Mouse (Mus musculus) spleen, adult 2 months (tissue): ENCODE measurements at regions not wholly inside any gene's neighbourhood (a gene's known extent, or its start where the extent isn't known, plus 50 kb on each side); places are given as distances from the start of the nearest gene placed in this dataset.

Source experiments
- CTCF ChIP-seq: fragments of 200-500 bp; IDR thresholded peaks from 2 replicates; pipeline ENCODE4 v1.5.1; 2011; ENCODE audit warnings: mild to moderate bottlenecking, inconsistent platforms; ENCODE audit not compliant: insufficient read depth, insufficient read length, insufficient replicate concordance; ENCODE audit errors: extremely low read depth
- POLR2A ChIP-seq: fragments of 200-500 bp; IDR thresholded peaks from 2 replicates; pipeline ENCODE4 v1.6.1; 2011; ENCODE audit warnings: low read depth, low read length, inconsistent platforms

- TF ChIP-seq POLR2A: no peak
- no peak for TF ChIP-seq CTCF
These were observed 133.3 kb upstream of the Atp2b1 start for GRCm38 (mm10) chr10:98780938-98781337.
